Mouse (Mus musculus) cerebellum, postnatal 14 days (tissue): ENCODE measurements around the gene Tfap2b.

Experiments used
- DNase-seq, 2 experiments: peaks; one replicate each; pipeline ENCODE4 v3.0.0; 2021; ENCODE audit warnings: mixed read lengths in 2 of 2

Gene Tfap2b

DNA sequence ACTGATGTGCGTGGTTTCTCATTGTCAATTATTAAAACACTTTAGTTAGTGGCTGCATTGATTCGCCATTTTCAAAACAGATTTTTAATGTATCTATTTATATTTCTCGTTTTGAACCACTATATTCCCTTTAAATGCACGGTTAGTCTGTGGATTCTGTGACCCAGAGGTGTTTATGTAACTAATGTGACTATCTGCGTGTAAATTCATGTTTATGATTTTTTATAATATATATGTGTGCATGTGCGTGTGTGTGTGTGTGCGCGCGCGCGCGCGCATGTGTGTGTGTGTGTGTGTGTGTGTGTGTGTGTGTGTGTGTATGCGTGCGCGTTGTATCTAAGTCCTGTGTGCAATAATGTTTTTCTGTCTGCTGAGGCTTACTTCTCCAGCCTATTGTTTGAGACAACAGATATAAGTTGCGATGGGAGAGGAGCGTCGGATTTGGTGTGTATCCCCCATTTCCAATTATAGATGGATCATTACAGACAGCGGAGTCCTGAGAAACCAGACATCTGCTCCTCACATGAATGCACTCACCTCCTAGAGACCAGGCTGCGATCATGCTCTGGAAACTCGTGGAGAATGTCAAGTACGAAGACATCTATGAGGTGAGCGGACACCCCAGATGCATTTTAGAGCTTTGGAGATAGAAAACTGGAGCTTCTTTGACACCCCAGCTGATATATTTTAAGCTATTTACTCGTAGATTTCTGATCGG lies at the start of gene Tfap2b:
Gene Tfap2b (plus strand): TSS at position 274 of the 718 bp plus-strand sequence.
- DNase-seq: peak in 1 of 2 experiments; percentile 40

DNA sequence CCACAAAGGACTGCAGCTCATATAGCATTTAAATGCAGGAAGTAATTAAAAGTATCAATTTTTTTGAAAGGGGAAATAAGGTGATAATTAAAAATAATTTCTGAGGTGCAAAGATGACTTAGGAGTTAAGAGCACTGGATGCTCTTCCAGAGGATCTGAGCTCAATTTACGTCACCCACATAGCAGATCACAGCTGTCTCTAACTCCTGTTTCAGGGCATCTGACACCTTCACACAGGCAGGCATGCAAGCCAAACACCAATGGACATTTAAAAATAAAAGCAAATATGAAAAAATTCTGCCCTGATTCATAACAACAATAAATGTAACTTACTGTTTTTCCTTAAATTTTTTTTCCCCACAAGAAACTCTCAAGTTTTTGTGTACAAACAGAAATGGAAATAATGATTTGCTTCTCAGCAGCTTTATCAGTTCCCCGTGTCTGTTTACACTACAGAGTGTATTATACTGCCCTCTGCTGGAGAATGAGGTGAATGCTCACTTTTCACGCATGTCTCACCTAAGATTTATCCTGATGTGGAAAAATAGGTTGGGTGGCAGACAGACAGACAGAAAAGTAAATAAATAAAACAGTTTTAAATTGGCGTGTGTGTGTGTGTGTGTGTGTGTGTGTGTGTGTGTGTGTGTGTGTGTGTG lies 29.8 kb upstream of the Tfap2b start:
- peak; percentile 47 to 56 for DNase-seq

DNA sequence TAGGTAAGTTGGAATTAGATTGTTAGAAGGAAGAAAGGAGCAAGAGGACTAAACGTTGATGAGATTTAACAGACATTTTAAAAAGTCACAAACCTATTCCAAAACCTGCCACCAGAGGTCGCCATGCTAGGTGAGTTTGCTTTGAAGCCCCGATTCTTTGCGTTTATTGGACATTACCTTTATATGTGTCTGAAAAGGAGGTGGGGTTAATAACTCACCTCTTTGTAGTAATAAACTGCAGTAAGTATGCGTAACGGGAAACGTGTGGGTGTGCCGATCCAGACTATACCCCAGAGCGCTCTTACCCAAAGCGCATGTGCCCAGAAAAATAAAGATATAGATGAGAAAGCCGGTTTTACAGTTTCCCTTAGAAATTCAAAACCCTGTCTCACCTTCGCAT lies 3.1 kb upstream of the Tfap2b start:
- DNase-seq: peak; percentile 79 to 84

DNA sequence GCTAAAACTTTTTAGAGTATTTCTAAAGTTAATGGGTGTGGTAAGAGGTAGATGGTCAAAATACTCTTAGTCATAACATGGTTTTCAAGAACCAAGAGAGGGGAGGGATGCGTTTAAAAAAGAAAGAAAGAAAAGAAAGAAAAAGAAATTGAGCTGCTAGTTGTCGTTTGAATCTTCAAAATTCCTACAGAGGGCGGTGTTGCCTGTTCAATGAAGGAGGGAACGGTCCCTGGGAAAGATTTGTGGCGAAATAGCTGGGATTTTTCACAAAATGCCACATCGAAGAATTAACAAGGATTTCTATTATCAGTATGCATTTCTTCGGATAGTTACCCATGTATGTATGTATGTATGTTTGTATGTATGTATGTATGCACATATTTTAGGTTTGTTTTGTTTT lies 2.5 kb upstream of the Tfap2b start:
- peak in 1 of 2 experiments; percentile 46 for DNase-seq

DNA sequence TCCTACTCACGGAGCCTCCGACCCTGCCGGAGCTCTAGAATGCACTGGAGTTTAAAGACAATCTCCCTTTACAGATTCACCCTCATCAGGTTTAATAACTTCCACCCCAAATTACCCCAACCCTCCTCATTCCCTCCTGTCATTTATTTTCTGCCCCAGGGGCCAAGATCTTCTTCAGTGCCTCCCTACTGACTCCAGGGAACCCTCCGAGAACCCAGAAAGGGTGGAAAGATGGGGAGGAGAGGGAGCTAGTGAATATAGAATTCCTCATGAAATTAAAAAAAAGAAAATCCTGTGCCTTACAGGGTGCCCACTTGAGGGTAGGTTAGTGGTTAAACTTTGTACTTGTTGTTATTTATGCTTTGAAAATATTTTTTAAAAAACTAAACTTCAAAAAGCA lies 1.1 kb upstream of the Tfap2b start:
- no peak for DNase-seq

DNA sequence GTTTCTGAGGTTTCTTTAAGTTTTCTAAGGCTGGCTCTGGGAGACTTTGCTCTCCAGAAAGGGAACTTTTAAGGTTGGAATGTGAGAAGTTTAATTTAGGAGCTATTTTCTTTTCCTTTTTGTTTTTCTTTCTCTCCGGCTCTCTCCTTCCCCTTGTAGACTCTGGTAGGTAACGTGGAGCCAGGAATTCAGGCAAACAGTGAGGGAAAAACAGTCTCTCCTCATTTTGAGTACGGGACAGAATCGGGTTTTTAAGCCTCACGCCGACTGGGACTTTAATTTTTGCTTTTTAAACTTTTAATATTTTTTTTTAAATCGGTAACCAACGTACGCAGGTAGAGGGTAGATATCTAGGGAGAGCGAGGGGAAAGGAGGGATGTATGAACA lies 638 bp downstream of the Tfap2b start:
- no peak for DNase-seq

DNA sequence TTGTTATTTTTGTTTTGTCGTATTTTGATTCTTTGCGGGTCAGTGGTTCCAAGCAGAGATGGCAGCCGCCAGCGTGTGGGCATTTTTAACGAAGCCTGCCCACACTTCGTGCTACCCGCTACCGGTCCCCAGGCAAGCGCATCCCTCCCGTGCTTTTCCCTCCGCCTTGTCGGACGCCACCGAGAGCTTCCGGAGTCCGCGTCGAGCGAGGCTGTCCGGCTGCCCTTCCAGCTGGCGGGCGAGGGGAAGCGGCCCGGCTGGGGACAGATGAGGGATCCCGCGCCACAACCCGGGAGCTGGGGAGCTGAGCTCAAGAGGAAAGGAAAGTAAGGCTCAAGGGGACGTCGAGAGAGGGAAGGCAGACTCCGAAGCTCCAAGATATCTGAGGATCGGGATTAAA lies 1.1 kb downstream of the Tfap2b start:
- peak in 1 of 2 experiments; percentile 20 for DNase-seq

DNA sequence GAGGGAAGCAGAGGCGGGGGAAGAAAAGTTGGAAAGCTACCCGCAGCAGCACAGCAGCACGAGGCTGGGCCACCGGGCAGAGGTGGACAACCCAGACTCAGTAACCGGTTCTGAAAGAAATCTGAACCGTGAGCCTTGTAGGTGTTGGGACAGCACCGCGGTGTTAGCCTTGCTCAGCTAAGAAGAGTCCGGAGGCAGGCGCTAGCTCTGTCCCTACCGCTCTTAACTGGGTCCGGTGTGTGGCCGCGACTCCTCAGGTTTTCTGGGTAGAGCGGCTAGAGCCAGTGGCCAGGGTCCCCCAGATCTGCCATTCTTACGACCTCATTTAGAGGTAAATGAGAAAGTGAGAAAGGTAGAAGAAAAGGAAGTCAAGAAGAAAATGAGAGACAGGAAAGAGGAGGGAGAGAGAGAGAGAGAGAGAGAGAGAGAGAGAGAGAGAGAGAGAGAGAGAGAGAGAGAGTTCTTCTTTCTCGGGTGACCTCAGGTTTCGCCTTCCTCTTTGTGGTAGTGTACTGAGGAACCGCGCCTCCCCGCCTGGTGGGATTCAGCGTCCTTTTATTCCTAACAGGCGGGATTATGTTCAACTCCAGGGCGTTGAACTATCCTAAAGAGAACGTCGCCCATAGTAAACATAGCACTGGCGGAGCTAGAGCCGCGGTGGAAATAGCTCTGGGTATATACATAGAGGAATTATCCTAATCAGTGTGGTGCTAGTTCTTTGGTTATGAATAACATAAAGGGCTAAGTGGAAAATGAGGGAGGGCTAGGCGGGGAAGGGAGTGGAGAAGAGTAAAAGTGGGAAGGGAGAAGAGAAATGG lies 1.7 kb downstream of the Tfap2b start:
- DNase-seq: peak in 1 of 2 experiments; percentile 24

DNA sequence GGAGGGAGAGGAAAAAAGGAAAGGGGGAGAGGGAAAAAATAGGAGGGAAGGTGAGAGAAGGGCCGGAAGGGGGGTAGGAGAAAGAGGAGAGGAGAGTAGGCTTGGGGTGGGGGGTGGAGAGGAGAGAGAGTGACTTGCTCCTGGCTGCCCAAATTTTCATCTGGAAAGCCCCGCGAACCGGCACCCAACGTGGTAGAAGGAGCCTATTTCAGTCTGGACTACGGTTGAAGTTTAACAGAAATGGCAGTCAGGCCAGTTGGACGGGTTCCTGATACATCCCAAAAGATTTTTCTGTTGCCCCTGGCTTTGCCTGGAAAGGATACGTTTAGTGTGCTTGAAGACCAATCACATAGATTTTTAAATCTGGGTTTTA lies 2.3 kb downstream of the Tfap2b start:
- DNase-seq: no peak

DNA sequence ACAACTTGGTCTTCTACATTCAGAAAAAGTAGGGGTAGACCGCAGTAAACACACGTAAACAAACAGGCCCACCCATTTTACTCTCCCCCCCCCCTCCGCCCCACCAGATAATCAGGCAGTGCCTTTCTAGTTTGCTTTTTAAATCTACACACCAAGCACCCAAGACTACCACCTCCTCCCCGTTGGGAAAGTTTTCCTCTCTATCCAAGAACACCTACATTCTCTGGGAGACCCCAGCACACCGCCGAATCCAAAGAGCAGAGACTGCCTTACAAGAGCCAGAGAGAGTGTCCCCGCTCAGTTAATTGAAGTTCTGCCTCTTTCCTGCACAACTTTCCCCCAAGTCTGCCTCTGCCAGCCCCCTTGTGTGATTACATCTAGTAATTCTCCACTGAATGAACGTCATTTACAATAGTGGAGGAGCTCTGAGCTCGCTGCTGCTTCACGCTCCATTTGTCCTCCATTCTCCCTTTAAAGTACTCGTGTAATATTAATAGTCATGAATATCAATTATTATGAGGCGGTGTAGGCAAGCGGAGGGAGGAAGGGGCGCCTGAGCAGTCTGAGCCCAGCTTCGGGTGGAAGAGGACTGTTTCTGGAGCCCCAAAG lies 2.9 kb downstream of the Tfap2b start:
- DNase-seq: no peak

DNA sequence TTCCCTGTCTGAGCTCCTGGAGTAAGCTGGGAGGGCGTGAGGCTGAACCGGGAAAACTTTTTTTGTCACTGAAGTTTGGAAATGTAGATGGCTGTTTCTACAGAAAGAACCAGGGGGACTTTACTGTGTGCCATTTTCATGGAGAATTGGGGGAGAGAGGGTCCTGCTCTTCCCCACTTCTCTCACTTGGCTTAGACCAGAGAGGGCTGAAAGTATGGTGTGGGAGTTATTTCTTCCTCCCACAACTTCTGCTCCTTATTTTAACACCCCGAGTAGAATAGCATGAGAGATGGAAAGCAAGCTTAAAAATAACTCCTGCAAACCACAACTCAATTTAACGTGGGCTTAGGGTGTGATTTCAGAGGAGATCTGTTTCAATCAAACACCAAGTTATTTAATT lies 4.0 kb downstream of the Tfap2b start:
- DNase-seq: no peak

DNA sequence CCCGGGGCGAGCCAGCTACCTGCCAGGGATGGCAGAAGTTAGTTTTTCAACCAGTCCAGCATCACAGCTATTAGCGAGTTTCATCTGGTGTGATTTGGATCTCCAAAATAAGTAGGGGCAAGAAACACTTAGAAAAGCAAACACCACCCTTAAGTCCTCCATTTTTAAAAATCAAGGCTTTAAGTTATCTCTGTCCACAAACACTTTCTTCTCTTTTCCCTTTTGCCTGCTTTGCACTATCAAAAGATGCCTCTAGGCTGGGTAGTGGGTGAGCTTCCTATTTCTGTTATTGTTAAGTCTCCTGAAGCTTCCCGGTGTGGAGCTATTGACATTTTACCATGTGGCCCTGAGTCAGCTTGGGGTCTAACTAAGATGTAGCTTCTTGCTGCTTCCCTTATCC lies 4.5 kb downstream of the Tfap2b start:
- no peak for DNase-seq

DNA sequence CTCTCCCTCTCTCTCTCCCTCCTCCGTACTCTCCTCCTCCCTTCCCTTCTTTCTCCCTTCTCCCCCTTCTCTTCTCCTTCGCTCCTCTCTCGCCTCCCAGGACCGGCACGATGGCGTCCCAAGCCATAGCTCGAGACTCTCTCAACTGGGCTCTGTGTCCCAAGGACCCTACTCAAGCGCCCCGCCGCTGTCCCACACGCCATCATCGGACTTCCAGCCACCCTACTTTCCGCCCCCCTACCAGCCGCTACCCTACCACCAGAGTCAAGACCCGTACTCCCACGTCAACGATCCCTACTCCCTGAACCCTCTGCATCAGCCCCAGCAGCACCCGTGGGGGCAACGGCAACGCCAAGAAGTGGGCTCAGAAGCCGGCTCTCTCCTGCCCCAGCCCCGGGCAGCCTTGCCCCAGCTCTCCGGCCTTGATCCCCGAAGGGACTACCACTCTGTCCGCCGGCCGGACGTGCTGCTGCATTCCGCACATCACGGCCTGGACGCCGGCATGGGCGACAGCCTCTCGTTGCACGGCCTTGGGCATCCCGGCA lies 5.2 kb downstream of the Tfap2b start:
- DNase-seq: no peak

DNA sequence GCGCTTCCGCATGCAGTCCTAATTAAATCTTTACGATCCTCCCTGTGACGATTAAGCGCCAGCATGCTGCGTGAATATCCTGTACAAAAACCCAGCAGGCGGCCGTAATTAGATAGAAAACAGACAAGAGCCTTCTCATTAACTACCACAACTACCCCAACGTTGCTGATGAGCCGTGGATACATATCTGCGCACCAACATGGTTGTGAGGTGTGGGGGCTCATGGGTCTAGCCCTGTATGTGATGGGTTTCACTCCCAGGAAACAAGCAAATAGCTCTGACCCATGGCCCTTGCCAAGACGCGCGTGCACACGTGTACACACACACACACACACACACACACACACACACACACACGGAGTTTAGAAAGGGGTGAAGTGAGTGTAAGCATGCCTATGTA lies 8.7 kb downstream of the Tfap2b start:
- no peak for DNase-seq

DNA sequence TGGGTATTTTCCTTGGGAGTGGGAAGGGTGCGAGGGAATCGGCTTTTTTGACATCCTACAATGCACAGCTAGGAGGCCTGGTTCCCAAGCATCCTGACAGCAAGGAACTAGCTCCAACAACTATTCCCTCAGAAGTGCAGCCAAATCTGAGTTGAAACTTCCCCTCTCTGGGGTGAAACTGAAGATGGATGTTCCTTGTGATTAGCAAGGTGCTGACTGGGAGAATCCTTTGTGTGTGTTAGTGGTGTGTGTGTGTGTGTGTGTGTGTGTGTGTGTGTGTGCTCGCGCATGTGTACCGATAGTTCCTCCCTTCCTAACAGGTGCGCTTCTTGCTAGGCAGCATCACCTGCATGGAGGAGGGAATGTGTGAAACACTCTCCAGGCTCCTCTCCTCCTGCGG lies 9.5 kb downstream of the Tfap2b start:
- no peak for DNase-seq

DNA sequence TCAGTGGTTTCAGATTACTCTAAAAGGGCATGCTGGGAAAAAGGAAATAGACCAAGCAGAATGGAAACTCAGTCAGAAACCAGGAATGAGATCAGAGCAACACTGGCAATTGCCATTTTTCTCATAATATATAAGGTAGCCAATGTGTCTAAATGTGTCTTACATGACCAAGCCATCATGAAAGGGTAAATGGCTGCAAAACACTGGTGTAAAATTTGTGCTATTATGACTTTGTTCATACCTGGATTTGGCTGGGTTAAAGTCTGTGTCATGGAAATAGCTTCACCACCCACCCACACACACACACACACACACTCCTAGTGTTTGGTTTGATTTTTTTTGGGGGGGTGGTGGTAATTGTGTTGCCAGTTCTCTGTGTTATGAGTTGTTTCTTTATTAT lies 10.7 kb downstream of the Tfap2b start:
- DNase-seq: no peak

DNA sequence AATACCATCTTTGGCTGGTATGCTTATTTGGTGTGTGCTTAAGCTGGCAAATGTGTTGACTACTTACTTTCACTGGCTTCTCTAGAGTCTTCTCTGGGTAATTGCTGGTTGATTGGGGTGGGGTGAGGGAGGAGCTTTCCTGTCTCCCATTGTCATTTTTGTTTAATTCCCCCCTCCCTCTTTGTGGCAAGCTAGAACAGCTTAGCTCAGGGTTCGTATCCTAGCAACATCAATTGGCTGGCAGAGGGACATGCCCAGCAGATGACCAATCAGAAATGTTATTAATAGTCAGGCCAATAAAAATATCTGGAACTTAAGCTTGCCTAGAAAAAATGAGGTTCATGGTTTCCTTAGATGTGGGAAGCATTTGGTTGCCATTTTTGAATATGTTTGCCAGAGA lies 11.8 kb downstream of the Tfap2b start:
- DNase-seq: no peak

DNA sequence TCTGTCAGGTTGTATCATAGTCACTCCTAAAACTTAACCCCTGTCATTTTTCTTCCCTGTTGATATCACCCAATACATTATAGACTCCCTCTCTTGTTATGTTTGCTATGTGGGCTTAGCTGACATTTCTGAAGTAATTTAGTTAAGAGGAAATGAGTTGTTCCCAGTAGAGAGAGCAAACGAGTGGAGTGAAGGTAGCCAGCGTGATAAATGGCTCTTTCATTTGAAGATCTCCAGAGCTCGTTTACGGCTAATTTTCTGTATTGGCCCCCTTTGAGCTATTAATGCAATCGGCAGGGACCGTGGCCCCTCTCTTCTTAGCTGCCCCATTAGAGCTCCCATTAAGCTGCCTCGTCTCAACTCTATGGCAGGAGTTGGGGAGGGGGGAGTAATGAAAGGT lies 12.9 kb downstream of the Tfap2b start:
- no peak for DNase-seq

DNA sequence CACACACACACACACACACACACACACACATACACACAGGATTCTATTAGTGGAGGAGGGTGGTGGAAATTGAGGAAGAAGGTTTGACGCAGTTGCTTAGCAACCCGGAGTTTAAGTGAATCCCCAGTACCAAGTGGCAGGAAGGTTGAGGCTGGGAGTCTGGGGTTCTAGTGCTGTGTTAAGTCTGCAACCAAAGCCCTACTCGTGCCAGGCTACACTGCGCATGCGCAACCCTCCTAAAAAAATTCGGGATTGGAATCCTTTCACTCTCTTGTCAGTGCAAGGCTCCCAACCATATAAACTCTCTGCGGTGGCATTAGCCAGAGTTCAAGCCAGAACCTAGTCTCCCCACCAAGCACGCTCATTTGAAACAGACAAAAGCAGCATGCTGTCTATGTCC lies 18.0 kb downstream of the Tfap2b start:
- DNase-seq: no peak

DNA sequence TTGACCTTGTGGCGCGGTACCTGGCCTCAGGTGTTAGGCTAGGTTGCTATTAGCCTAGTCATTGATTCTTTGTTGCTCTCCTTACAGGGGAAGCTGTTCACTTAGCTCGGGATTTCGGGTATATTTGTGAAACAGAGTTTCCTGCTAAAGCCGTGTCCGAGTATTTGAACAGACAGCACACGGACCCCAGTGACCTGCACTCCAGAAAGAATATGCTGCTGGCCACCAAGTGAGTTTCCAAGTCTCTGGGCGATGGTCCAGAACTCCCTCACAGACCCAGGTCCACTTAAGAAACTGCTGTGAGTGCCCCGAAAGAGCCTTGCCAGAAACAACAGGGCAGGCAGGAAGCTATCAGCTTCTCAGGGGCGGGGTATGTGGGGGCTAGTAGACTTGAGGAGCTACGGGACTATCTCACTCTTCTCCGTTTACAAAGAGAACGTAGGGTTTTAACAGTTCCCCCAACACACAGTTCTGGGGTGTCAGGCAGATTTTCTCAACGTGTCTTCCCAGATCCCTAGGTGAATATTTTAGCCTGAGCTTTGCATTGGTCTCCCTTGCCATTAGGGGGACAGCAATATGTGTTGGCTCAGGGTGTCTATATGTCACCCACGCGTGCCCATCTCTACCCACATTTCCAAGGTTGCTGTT lies 22.3 kb downstream of the Tfap2b start:
- DNase-seq: no peak

DNA sequence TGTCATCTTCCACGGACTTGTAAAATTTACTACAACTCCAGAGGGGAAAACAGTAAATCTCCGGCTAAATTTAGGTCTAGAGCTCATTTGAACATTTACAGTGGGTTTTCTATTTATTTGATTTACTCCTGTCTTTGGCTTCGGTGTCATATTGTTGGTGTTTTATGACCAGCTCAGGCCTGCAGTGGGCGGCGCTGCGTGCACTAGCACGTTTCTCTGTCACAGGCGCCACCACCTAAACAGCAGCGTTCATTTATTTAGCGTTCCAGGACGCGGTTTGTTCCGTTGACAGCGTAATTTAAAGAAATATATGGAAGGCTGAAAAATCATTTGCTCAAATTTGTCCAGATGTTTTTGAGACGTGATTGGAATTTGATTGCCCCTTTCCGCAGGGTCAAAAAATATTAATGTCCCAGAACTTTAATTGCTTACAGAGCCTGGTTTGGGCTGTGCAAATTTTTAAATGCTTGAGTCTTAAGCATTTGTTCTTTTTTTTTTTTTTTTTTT lies 22.9 kb downstream of the Tfap2b start:
- DNase-seq: no peak

DNA sequence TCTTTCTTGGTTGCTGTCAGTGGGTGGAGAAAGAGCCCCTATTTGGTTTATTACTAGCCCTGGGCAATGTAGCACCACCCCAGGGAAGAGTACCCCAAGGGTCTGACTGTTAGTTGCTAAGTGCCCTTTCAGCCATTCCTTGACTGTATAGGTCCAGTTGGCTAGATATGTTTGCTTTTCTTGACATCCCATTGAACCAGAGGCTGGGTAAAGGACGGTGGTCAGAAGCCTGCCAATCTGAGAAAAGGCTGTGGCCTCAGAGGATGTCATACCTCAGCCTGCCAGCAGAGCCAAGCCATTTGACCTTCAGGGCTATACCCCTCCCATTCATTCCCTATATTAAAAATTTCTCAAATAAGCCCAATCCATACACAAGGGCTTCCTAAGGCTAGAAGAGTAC lies 24.0 kb downstream of the Tfap2b start:
- DNase-seq: no peak
